Mouse (Mus musculus) ovary, postnatal 36 days (tissue): ENCODE measurements at regions not wholly inside any gene's neighbourhood (a gene's known extent, or its start where the extent isn't known, plus 50 kb on each side); places are given as distances from the start of the nearest gene placed in this dataset.

Experiments
- DNase-seq: peaks from one replicate; pipeline ENCODE4 v3.0.0; 2022; ENCODE audit warnings: low spot score, mixed read lengths

DNA sequence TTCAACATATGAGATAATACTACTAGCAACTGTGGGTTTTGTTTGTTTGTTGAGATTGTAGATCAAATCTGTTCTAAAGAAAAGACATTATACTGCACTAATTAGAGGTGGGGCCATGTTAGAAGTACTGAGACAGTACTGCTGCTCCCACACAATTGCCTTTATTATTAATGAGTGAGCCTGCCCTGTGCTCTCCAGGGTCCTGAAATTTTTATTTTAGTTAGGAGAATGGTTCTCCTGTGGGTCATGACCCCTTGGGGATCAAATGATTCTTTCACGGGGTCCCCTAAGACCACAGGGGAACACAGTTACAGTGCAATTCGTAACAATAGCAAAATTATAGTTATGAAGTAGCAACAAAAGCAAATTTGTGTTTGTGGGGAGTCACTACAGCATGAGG, 268.8 kb downstream of the Gm9195 start:
- DNase-seq = no peak

- DNase-seq = no peak
Observed at GRCm38 (mm10) chr14:72219523-72219922, 272.1 kb downstream of the Gm9195 start.

- DNase-seq = no peak
Observed at GRCm38 (mm10) chr14:72200307-72200706, 291.3 kb downstream of the Gm9195 start.

DNA sequence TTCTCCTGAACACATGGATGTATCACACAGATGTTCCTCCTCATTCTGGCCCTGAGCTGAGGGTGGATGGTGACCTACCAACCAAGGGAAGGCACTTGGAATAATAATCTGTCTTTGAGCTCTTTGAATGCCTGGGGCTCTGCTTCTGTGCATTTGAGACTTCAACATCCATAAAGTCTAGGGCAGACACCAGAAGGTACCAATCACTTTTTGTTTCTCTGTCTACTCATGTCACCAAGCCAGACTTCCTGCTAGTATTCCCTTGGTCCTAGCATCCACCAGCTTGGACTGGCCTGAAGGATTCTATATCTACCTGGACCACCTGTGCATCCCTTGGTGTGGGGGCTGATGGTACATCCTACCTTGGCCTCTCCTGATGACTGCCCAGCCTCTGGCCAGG, 291.7 kb downstream of the Gm9195 start:
- no peak for DNase-seq

- DNase-seq = no peak
Observed at GRCm38 (mm10) chr14:72197972-72198371, 293.7 kb downstream of the Gm9195 start.

DNA sequence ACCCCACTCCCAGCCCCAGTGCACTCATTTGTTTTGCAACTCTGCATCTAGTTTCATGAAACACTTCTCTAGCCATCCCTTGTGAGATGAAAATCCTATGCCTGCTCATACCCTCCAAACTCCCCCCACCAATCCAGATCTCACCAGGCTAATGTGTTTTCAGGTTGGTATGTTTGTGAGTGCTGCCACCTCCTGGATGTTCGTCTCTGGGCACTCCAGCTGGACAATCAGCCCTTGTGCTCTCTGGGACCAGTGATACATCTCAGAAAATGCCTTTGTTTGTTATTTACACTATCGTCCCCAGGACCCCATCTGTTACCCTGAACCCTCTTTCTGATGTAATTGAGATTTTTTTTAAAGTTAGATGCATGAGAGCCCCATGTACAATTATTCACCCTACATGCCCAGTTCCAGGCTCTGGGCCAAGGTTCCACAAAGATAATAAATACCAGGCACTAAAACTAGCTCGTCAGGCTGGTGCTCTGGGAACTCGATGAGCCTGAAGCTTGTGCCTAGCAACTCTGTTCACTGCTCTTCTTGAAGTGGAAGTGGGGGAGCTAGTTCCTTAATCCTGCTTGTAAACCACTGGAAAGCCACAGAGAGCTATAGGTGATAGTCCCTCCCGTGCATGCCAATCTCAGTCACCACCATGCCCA, 304.2 kb downstream of the Gm9195 start:
- DNase-seq = no peak

DNA sequence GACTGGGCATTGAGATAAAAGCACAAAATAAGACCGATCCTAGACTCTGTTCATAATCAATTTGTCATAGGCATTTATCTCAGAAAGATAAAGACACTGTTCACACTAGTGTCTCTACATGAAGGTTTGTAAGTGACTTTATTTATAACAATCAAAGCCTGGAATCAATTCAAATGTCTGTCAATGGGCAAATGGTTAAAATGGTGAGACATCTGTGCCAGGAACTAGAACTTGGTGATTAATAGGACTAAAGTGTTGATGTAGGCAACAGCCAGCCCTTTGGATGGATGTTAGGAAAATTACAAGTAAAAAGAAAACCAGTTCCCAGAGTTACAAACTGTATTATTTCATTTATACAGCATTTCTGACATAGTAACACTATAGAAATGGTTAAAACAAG, 315.9 kb downstream of the Gm9195 start:
- no peak for DNase-seq

DNA sequence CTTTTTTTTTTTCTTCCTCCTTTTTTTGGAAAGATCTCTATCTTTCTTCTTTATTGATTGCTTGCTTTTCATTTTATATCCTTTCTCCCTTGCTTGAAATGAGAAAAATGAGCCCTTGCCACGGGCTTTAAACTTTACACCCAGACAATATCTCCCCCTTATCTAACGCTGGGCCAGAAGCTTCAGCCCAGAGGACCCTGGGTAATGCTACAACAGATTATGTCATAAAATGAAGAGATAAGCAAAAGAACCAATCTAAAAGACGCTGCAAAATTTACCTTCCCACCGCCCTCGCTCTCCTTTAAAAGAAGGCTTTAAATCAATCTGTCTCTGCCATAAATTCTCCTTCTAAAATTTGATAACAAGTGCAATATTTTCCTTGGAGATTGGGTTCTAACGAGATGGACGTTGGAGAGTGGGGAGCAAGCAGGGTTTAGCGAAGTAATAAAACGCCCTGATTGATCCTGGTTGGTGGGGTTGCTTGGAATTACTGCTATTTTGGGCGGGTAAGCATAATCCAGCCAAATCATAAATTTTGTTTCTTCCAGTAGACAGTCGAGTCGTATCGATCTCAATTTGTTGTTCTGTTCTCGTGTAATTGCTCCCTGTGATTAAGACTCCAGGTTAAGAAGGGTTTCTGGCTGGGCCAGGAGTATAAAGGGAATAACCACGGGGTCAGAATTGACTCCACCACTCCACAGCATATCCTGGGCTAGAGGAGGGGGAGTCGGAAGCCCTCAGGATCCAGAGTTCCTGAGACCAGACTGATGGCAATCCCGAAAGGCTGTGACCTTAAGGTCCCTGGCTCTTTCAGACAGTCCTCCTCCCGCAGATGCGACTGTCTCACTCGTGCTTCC, 318.9 kb downstream of the Gm9195 start:
- no peak for DNase-seq

DNA sequence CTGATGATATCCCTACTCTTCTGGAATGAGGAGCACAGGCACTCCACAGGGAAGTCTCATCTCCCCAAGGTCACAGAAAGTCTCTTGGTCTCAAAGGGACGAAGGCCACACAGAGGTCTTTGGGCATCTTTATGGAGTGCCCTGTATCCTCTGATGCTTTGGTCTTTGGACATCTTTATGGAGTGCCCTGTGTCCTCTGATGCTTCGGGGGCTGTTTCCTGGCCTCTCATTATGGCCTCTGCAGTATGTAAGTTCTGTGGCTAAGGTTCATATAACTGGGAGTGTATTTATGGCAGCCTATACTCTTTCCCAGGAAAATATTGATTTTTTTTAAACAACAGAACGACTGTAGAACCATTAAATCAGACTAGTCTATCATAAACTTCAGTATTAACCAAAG, 319.9 kb downstream of the Gm9195 start:
- no peak for DNase-seq

DNA sequence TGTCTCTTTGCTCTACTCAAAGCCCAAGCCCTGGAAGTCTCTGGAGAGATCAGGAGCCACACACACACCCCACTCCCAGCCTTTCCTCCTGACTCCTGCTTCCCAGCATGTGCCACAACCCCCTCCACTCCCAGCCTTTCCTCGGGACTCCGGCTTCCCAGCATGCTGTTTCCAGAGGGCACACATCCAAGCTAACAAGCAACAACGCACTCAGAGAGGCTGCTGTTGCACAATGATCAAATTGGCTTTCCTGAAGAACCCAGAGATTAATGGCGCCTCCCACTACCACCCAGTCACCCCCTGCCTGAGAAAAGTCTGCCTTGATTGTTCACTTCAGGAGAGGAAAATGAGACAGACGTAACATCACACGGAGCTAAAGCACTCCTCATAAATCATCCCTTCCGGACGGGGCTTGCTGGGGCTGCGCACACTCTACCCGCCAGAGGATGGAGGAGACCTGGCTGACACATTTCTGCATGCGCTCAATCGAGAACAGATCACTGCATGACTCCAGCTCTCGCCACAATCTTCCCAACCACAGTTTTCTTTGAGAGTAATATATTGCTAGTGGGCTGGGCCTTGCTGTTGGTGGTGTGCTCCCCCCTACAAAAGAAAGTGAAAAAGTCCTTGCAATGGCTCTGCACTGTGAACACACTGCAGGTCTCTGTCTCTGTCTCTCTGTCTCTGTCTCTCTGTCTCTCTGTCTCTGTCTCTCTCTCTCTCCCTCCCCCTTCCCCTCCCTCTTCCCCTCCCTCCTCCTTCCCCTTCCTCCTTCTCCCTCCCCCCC, 332.9 kb downstream of the Gm9195 start:
- peak; percentile 9 for DNase-seq

GRCm38 (mm10) chr14:72155197-72155907, 336.3 kb downstream of the Gm9195 start:
- no peak for DNase-seq

DNA sequence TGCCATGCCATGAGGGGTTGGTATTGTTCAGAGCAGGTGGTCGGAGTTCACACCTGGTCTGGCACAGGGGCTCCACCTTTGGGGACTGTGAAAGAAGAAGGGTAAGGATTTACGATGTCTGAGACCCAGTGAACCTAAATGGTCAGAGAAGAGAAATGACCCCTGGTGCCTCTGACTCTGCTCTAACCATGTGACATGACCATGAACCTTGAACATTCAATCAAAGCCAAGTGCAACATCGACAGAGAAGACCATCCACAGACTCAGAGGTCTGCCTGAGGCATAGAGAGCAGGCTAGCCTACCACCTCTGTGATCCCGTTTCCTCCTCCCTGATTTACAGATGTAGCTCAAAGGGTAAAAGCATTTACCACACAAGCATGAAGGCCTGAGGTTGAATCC, 340.0 kb downstream of the Gm9195 start:
- DNase-seq = no peak

GRCm38 (mm10) chr14:72149463-72149862, 342.2 kb downstream of the Gm9195 start:
- DNase-seq = no peak

DNA sequence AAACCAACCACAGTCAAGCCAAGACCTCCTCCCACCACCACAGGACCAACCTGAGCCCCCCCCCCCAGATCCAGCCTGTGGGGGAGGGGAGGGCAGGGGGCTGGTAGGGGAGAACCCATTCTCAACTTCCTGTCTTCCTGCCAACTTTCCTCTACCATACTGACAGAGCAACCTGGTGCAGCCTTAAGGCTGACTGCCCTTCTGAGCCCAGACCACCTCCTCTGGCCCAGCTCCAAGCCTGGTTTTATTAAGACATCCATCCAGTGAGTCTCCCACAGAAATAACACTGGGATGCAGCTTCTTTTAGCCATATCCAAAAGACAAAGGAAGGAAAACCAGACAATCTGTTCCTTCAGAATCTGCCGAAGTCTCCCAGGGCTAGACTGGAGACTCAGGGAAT, 342.8 kb downstream of the Gm9195 start:
- no peak for DNase-seq

GRCm38 (mm10) chr14:72146381-72146780, 345.3 kb downstream of the Gm9195 start:
- no peak for DNase-seq

- DNase-seq = no peak
Observed at GRCm38 (mm10) chr14:72142883-72143487, 348.7 kb downstream of the Gm9195 start.

DNA sequence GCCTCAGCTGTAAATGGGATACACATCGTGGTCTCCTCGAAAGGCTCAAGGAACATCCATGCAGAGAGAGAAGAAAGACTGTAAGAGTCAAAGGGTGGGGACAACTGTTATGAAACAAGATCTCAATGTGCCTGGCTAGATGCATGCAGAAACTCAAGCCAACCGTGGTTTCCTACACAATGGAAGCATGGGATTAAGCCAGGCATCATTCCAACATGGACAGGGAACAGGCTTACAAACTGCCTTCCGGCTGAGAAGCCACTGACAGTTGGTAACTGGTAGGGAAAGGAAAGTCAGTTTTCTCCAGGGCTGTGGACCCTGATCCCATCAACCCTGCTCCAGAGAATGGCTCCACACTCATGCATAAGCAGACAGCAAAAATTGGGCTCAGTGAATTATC, 350.5 kb downstream of the Gm9195 start:
- DNase-seq = no peak

GRCm38 (mm10) chr14:72130149-72130548, 361.5 kb downstream of the Gm9195 start:
- no peak for DNase-seq

DNA sequence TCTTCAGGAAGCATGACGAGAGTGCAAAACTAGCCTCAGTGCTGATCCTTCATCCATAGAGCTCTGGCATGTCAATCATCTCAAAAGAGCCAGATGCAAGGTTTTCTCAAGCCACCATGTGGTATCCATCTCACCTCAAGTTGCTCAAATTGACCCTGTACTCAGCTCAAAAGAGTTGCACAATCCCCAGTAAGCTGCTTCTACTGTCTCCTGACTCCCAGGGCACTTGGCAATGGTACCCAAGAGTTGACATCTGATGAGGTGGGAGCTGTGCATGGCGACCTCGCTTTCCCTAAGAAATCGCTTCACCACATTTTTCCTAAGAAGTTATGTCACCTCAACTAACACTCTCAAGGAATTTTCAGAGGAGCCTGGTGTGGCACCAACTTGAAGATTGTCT, 369.9 kb downstream of the Gm9195 start:
- DNase-seq = no peak

DNA sequence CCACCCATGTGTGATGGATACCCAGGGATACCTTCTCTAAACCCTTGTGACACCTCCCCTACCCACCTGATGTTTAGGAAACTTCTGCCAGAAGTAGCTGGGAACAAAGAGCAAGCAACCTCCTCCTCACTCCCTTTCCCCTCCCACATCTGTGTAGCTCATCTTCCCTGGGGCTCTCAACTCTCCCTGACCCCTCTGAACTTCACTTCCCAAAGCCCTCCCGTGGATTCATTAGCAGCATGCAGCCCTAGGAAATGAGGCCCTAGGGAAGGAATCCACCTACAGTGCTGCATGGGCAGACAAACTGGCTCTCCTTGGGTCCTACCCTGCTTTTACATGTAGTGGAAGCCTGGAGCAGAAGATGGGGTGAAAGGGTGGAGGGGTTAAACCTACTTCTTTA, 370.6 kb downstream of the Gm9195 start:
- no peak for DNase-seq

- no peak for DNase-seq
Observed at GRCm38 (mm10) chr14:72116842-72117241, 374.8 kb downstream of the Gm9195 start.
